Mouse (Mus musculus) adrenal gland, postnatal 10 days (tissue): ENCODE data around the gene Pfdn6. TPM values are rescaled to one million over a fixed set of nuclear protein-coding genes. Genes with fewer than 3 reads are reported as not detected.

Experiments
- DNase-seq: peaks from one replicate; pipeline ENCODE4 v3.0.0; 2021; ENCODE audit warnings: mixed read lengths
- total RNA-seq, 2 experiments: library from RNA; stranded (reverse); gene quantifications; 2 replicates each; pipeline ENCODE4 v1.2.3; 2021

The Pfdn6 gene
- total RNA-seq, 2 experiments from 2014 or later = 81.2 to 94.9 TPM

DNA sequence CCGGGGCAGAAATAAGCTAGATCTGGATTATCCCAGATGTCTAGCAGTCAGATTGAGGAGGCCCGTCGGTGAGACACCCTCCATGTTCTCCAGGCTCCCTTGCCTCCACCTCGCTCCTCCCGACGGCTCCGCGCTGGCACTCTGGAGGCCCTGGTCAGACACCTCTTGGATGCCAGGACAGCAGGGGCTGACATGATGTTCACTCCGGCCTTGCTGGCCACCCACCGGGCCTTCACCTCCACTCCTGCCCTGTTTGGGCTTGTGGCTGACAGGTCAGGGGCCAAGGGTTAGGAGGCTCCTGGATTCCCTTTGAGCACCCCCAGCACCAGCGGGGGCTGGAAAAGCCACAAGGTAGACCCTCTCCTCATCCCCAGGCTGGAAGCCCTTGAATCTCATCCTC lies 8.2 kb downstream of the Pfdn6 start:
- no peak for DNase-seq

DNA sequence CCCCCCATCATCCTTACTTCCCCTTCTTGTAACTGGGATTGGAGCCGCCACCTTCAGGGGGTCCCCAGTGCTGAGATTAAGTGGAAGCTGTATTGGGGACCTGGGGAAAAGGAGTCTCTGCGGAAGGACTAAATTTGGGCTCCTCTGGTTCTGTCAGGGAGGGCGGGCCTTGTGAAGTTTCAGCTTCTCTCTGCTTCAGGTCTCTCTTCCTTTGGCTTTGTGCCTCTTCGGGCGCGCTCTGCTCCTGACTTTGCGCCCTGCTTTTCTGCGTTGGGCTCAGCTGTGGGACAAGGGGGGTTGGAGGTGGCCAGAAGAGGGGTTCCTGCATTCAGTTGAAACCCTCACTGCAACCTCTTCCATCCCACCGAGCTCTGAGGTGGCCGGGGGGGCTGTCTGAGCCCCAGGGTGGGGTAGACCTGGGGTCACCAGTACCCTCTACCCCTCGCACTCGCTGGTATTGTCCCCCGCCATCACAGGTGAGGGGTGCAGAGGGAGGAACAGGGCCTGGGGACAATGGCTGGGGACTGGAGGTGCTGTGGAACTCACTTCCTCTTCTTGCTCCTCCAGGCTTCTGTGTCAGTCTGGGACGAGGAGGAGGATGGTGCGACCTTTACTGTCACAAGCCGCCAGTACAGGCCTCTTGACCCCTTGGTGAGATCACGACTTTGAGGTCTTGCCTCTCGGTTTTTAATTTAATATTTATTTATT lies 8.8 kb downstream of the Pfdn6 start:
- no peak for DNase-seq

GRCm38 (mm10) chr17:33930280-33931158 lies 9.6 kb downstream of the Pfdn6 start:
- peak; percentile 69 for DNase-seq

GRCm38 (mm10) chr17:33929371-33930279 lies 10.5 kb downstream of the Pfdn6 start, which contains the start of gene Rgl2:
Gene Rgl2 (plus strand): TSS chr17:33929543.
- peak; percentile 98 for DNase-seq

- no peak for DNase-seq
These were observed 11.7 kb downstream of the Pfdn6 start for GRCm38 (mm10) chr17:33928251-33928947.

DNA sequence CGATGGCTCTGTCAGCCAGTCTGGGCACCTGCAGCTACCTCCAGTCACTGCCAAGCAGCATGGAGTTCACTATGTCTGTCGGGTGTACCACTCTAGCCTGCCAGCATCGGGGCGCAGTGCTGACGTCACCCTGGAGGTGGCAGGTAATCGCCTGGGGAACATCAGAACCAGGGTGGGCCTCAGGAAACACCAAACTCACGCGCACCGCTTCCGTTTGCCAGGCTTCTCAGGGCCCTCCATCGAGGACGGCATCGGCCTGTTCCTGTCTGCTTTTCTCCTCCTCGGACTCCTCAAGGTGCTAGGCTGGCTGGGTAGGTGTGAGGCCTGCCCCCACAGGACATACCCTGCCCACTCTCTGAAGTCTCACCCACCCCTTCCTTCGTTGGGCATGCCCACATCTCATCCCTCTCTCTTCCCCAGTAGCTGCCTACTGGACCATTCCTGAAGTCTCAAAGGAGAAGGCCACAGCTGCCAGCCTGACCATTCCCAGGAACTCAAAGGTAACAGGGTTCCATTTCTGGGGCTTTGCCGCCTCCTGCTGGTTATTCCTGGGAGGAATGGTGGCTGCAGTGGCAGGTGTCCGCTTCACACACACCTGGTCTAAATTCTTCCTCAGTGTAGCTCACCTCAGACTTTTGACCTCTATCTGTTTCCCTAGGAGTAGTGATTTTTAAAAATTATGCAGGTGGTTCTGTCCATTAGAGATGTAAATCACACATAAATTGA lies 13.8 kb downstream of the Pfdn6 start:
- no peak for DNase-seq

DNA sequence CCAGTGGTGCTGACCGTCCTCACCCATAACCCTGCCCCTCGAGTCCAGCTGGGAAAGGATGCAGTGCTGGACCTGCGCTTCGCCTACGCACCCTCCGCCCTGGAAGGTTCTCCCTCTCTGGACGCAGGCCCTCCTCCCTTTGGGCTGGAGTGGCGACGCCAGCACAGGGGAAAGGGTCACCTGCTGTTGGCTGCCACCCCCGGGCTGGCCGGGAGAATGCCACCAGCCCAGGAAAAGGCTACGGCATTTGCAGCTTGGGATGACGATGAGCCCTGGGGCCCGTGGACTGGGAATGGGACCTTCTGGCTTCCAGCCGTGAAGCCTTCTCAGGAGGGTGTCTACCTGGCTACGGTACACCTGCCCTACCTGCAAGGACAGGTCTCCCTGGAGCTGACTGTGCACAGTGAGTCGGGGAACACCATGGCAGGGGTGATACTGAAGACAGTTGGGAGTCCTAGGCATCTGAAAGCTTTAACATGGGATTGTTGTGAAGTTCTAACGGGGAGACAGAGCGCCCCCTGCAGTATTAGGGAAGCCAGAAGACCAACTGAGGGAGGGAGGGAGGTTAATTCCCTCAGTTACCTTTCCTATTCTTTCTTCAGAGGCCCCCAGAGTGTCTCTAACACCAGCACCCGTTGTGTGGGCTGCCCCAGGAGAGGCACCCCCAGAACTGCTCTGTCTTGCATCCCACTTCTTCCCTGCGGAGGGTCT lies 14.6 kb downstream of the Pfdn6 start:
- no peak for DNase-seq

GRCm38 (mm10) chr17:33924577-33925283 lies 15.4 kb downstream of the Pfdn6 start:
- DNase-seq = peak; percentile 57

DNA sequence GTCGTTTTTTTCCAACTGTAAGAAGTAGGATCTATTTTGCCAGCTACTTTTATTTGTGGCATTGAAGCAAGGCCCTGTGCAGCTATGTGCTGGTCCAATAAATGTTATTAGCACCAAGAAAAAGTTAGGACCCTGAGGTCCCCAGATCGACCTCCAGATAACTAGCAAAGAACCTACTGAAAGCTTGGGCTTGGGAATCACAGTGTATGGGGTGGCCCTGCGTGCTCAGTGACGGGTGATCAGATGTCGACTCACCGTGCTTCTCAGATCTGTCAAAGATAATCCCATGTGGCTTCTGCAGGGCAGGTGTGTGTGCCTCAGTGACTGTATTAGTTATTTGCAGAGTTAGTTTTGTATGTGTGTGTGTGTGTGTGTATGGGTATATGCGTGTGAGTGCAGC lies 18.8 kb downstream of the Pfdn6 start:
- no peak for DNase-seq

DNA sequence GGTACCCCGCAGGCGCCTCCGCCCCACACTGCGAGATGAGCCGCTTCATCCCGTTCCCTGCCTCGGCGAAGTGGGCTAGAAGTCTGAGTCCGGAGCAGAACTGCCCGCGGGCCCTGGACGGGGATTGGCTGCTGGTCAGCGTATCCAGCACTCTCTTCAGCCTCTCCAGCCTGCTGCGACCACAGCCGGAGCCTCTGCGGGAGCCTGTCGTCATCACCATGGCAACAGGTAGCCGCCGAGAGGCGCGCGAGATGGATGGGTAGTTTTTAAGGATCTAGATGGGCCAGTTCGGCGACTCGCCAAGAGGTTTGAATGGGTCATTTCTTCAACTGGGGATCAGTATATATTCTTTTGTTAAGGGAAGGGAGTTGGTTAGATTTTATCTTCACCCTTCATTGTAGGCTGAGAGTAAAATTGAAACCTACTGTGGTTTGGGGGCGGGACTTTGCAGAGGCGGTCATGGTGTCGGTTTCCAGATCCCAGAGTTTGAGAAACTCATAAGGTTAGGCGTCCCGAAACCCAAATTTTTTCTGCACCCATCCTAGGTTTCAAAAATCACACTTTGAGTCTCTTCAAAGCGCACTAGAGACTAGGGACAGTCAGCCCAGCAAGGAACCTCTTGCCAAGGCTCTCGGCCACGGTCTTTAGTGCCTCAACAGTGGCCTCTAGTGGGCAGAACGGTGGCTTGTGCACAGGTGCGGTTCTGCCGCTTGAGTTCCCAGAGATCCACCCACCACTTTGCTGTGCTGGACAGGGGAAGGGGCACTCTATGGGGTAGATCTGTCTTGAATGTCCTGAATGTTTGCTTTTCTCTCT lies 19.7 kb downstream of the Pfdn6 start:
- peak; percentile 91 for DNase-seq

- peak; percentile 91 for DNase-seq
These were observed 20.5 kb downstream of the Pfdn6 start for GRCm38 (mm10) chr17:33919351-33920281.

DNA sequence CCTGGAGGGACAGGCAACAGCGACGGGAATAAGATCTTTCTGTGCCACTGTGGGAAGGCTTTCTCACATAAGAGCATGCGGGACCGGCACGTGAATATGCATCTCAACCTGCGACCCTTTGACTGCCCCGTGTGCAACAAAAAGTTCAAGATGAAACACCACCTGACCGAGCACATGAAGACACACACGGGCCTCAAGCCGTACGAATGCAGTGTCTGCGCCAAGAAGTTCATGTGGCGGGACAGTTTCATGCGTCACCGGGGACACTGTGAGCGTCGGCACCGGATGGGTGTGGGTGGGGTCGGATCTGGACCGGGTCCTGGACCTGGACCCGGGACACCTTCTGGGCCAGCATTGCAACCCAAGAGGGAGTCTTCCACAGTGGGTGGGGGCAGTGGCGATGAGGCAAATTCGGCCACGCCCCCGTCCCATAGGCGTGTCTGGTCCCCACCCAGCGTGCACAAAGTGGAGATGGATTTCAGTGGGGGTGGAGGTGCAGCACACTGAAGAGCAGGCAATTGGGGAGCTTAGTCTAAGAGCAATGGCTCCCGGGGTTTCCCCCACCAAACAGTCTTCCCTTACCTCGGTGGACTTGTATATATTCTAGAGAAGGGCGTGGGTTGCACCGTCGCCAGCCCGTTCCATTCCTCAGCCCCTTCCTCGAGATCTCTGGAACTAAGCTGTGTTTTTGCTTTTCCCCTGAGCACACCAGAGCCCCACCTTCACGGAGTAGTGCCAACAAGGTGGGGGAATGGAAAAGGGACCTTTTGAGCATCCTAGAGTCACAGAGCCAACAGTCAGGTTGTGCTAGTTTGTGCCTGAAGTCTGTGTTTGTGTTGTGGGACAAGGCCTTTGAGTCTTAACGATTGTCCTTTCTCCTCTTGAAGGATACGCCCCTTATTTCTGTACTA lies 21.6 kb downstream of the Pfdn6 start:
- no peak for DNase-seq

DNA sequence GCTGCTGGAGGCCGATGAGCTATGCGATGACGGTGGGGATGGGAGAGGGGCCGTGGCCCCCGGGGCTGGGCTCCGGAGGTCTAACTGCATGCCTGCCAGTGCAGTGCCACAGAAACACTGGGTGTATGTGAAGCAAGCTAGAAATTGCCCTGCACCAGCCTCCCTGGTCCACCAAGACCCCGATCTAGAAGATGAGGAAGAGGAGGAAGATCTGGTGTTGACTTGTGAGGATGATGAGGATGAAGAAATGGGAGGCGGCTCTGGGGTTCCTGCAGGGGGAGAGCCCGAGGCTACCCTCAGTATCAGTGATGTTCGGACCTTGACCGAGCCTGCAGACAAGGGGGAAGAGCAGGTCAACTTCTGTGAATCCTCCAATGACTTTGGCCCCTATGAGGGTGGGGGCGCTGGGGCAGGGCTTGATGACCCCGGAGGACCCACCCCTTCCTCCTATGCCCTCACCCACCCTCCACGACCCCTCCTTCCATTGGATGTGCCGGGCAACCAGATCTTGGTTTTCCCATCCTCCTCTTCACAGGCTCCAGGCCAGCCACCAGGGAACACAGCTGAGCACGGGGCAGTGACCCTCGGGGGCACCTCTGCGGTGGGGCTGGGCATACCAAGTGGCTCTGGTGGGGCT lies 22.4 kb downstream of the Pfdn6 start:
- no peak for DNase-seq

GRCm38 (mm10) chr17:33916847-33917655 lies 23.1 kb downstream of the Pfdn6 start:
- DNase-seq = no peak

- DNase-seq = no peak
These were observed 23.8 kb downstream of the Pfdn6 start for GRCm38 (mm10) chr17:33916294-33916693.
